Mouse (Mus musculus): ENCODE results near the gene Gm7861.
"Not testable (repeated sequence)": the region's sequence is repeated elsewhere in the genome, so short reads cannot be mapped to it uniquely, and the experiment has no call there.

Gm7861 gene

DNA sequence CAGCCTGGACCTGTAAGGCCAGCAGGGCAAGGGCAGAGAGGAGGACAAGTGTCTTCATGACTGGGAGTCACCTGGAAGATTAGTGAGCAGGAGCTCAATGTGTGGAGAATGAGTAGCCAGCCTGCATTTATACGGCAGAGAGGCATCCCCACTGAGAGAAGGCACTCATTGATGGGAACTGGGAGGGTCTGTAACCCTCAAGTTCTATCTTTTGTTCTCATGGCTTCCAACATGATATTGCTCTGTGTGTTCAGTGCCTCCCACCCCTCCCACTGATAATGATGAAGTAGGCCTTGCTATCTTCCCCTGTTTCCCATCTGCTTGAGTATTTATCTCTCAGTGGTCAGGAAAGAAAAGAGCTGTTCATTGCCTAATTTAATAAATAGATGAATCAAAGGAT is at the start of gene Gm7861:
TSS of gene Gm7861 (minus strand) at position 101 of the 400 bp plus-strand sequence.
- not testable (repeated sequence) for DNase-seq

DNA sequence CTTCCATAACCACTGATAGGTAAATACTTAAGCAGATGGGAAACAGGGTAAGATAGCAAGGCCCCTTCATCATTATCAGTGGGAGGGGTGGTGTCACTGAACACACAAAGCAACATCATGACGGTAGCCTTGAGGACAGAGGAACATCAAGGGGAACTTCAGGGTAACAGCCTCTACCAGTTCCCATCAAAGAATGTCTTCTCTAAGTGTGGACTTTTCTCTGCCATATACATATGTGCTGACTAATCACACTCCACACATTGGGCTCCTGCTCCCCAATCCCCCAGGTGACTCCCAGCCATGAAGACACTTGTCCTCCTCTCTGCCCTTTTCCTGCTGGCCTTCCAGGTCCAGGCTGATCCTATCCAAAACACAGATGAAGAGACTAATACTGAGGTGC is 23.6 kb upstream of the Gm7861 start, which contains the start of gene Defa26:
TSS of gene Defa26 (plus strand) at position 301 of the 400 bp plus-strand sequence.
- DNase-seq, result not testable (repeated sequence)

DNA sequence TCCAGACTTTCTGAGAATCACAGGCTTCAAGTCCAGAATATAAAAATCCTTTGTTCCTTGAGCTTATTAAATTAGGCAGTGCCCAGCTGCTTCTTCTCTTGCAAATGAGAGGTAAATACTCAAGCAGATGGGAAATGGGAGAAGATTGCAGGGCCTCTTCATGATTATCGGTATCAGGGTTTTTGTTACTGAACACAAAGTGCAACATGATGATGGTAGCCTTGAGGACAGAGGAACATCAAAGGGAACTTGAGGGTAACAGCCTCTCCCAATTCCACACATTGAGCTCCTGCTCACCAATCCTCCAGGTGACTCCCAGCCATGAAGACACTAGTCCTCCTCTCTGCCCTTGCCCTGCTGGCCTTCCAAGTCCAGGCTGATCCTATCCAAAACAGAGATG is 11.6 kb downstream of the Gm7861 start, which contains the start of gene Defa28:
TSS of gene Defa28 (plus strand) at position 301 of the 400 bp plus-strand sequence.
- DNase-seq, result not testable (repeated sequence)

DNA sequence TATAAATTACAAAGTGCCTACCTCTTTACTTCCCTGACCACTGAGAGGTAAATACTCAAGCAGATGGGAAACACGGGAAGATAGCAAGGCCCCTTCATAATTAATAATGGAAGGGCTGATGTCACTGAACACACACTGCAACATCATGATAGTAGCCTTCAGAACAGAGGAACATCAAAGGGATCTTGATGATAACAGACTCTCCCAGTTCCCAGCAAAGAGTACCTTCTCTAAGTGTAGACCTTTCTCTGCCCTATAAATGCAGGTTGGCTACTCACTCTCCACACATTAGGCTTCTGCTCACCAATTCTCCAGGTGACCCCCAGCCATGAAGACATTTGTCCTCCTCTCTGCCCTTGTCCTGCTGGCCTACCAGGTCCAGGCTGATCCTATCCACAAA is 29.2 kb downstream of the Gm7861 start, which contains the start of gene Defa37:
TSS of gene Defa37 (plus strand) at position 301 of the 400 bp plus-strand sequence.
- DNase-seq, result not testable (repeated sequence)
